Mouse (Mus musculus) cerebellum, adult 2 months (tissue): ENCODE results near the gene Ythdf2.

Experiments used
- CTCF ChIP-seq: fragments of 200-500 bp; IDR thresholded peaks from 2 replicates; pipeline ENCODE4 v1.5.1; 2011; ENCODE audit warnings: low read depth, mild to moderate bottlenecking, control low read depth, low read length, moderate library complexity, borderline replicate concordance; ENCODE audit not compliant: insufficient read depth
- POLR2A ChIP-seq: fragments of 200-500 bp; IDR thresholded peaks from 2 replicates; pipeline ENCODE4 v1.6.1; 2011; ENCODE audit warnings: low read length, control low read depth, borderline replicate concordance; ENCODE audit not compliant: insufficient read depth

DNA sequence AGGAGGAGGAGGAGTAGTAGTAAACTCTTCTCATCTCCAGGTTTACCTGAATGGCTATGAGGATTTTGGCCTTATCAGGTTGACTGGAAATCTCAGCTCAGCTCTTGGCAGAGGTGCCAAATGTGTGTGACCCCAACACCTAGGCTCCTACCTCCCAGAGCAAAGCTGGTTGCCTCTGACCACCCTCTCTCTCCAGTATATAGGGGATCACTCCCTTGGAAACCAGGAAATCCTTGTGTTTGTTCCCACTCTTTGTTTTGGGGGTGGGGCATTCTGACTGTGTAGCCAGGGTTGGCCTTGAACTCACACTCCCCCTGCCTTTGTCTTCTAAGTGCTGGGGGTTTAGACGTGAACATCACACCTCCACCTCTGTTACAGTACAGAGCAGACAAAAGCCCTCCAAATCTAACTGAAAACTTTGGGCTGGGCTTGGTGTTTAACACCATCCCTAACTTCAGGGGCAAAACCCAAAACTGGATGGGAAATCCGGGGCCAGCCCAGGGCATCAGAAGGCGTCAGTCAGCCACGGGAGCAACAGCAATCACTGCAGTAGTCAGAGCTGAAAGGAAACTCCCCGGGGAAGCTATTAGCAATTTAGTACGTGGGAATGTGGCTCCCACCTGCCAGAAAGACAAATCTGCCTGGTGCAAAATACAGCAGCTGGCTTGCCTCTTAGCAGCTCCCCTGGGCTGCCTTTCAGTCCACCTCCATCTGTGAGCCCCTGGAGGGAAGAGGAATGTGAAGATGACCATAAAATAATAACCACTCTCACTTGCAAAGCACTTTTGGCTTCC, 57.0 kb downstream of the Ythdf2 start:
- no peak for TF ChIP-seq CTCF
- TF ChIP-seq POLR2A = no peak
